Mouse (Mus musculus): ENCODE results near the gene Gucd1. TPM values are rescaled to one million over a fixed set of nuclear protein-coding genes. Genes with fewer than 3 reads are reported as not detected.

Gene Gucd1
- total RNA-seq, 2 experiments from 2014 or later, result 21.6 to 22.0 TPM

DNA sequence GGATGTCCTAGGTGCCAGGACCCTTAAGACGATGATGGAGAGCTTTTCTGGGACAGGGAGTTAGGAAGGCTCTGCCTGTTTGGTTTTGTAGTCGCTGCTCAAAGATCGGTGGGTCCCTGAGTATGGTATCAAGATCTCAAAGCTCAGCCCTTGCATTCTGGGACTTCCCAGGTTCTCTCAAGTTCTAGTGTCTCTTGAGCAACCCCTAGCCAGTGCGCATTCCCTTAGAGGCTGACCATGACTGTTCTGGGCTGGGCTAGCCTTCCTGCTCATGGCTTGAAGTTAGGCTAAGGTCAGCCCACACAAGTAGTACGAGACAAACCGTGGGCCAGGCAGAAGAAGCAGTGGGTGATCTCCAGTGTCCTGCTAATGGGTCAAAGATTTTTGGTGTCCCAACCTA, 199.6 kb downstream of the Gucd1 start:
- DNase-seq (ENCODE audit: extremely low spot score in 1 of 2, low spot score in 2 of 2), result no peak
- intact Hi-C loops (cut with DNase I), result loop anchor here (5.0 kb wide), 1 partner anchor 119 kb away; no protein-coding TSS in a partner anchor

DNA sequence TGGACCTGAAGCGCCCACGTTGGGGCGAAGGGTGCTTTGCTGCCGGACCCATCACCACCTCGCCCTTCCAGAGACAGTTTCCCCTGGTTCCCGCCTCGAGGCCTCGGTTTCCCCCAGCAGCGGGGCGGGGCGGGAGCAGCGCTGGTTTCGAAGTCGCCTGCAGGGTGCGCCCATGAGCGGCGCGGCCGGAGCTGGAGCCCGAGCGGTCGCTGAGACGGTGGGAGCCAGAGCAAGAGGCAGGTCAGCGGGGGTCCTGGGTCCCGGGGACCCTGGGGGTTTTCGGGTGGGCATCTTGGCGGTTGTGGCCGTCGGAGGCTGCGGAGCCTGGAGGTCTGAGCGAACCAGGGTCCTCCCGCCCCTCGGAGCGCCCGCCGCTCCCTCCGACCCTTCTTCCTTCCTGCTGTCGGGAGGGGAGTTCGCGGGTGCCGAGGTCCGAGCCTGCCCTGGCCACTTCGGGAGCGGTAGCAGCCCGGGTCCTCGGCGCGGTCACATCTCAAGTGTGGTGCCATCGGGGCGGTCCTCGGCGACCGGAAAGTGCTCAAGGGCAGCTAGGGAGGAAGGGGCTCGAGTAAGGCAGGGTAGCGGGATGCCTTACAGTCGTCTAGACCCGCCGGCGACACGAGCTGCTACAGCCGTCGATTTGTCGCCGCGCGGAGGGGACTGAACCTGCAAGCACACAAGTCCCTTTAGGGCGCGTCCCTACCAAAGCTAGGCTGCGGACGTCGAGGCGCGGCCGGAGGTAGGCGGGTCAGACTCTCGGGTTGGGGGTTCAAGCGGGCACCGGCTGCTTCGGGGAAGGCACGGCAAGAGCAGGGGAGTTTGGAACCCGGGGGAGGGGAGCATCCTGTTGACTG, 200.6 kb downstream of the Gucd1 start:
- intact Hi-C loops (cut with DNase I), result loop anchor here (5.0 kb wide), 1 partner anchor 120 kb away; no protein-coding TSS in a partner anchor
- peak in 1 of 2 experiments; percentile 81 for DNase-seq (ENCODE audit: extremely low spot score in 1 of 2, low spot score in 2 of 2)

DNA sequence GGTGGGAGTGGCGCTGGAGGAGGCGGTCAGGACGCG, 201.1 kb downstream of the Gucd1 start, which contains the start of gene Adora2a:
Gene Adora2a (plus strand): TSS at position 6 of the 36 bp plus-strand sequence.
- intact Hi-C loops (cut with DNase I), result loop anchor here (5.0 kb wide), 1 partner anchor 121 kb away; no protein-coding TSS in a partner anchor
- DNase-seq (ENCODE audit: extremely low spot score in 1 of 2, low spot score in 2 of 2), result no peak

DNA sequence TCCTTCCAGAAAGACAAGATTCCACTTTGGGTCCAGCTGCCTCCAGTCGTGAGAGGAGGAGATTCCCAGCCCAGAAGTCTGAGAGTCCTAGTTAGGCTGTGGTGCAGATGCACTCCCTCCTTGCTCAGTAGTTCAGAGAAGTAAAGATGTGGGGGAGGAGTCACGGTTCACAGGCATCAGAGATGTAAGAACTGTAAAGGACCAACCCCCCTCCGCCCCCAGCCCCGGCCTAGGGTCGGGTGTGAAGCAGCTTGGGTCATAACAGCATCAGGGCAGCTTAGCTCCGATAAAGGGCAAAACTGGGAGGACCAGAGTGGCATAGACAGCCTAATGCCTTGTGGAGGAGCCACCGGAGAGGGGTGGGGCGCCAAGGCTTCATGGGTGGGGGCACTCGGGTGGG, 201.3 kb downstream of the Gucd1 start:
- intact Hi-C loops (cut with DNase I), result loop anchor here (5.0 kb wide), 1 partner anchor 121 kb away; no protein-coding TSS in a partner anchor
- DNase-seq (ENCODE audit: extremely low spot score in 1 of 2, low spot score in 2 of 2), result no peak

DNA sequence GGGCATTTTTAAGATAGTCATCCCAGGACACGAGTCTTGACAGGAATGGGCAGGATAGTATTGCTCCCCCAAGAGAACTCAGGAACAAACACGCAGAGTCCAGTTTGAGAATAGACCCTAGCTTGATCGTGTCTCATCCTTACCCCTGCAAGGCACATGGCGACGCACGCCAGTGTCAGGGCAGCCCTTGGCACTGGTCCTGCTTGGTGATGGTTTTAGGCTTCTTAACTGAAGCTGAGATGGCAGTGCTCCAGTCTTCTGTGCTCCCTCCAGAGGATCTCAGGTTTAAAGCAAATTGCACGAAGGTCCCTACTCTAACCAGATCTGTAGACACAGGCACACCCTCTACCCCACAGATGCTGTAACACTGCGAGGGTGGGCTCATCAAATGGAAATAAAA, 202.0 kb downstream of the Gucd1 start:
- intact Hi-C loops (cut with DNase I), result loop anchor here (5.0 kb wide), 1 partner anchor 122 kb away; no protein-coding TSS in a partner anchor
- DNase-seq (ENCODE audit: extremely low spot score in 1 of 2, low spot score in 2 of 2), result peak in 1 of 2 experiments; percentile 45

DNA sequence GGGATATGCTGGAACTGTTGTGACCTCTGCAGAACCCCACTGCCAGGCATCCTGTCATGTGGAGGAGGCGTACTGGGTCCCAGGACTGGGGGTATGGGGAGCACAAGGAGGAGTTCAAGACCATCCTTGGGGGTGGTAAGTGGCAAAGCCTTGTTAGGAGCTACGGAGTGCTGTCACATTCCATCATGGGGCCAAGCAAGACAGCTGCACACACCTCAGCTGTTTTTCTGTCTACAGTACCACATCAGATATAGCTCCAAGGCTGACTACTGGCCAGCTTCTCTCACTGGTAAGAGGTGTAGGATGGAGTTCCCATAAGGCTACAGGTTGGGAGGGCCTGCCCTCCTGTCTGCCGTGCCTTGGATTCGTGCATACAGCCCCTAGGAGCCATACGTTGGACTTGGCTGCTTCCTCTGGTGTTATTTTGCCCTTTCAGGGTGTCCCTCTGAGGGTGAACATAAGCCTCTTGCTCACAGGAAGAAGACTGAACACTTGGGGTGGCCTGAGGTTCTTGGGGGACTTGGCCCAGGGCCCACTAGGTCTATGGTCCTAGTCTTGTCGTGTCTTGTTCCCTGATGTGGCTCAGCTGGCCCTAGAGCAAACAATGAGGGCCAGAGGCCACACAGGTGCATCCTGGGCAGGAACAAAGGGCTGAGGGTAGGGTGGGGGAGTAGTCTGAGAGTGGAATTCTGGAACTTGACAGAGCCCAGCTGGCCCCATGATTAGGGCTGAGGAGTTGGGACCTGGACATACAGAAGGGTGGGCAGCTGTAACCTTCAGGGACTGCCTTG, 203.4 kb downstream of the Gucd1 start:
- peak in 1 of 2 experiments; percentile 74 for DNase-seq (ENCODE audit: extremely low spot score in 1 of 2, low spot score in 2 of 2)
- intact Hi-C loops (cut with DNase I), result no loop called here

DNA sequence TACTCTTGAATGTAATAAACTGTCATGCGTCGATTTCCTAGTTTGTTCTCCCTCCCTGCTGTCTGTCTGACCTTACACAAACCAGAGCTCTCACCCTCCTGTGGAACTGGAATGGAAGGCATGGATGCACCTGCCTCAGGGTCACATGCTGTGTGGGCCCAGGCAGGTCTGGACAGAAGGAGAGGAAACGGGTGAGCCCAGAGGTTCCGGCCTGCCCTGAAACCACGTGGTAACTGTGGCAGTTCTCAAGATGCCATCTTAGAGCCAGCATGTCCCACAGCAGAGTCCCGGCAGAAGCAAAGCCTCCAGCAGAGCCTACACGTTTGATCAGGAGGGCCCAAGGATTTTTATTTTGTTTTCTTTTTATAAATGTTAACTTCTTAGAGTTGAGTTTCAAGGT, 205.4 kb downstream of the Gucd1 start:
- no peak for DNase-seq (ENCODE audit: extremely low spot score in 1 of 2, low spot score in 2 of 2)
- intact Hi-C loops (cut with DNase I), result no loop called here

DNA sequence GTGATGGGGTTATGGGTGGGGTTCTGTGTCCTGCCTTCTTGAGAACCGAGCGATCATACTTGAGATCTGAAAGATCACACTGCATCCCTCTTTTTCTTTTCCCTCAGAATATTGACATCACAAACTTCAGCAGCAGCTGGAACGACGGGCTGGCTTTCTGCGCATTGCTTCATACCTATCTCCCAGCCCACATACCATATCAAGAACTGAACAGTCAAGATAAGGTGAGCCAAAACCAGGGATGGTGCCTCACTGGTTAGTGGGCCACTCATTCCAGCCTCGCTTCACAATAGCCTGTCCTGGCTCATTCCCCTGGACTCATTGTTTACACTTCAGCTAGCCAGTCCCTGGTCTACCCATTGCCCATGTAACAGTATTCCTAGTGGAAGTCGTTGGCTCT, 210.6 kb downstream of the Gucd1 start:
- DNase-seq (ENCODE audit: extremely low spot score in 1 of 2, low spot score in 2 of 2), result no peak
- intact Hi-C loops (cut with DNase I), result no loop called here

DNA sequence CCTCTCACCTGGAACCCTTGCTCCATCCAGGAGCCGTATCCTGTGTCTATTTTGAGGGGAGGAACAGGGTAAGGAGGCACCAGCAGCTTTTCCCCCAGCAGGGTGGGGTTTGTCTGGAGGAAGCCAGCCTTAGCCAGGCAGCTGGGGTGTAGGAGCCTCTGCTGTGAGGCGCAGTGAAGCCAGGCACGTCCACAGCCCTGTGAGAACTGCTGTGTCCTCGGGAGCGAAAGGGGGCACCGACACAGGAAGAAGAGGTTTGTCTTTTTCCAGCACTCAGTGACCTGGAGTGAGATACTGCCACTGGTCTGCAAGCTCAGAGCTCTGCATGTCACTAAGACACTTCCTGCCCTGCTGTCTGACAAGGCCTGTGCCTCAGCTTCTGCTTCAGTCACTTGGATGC, 213.4 kb downstream of the Gucd1 start:
- peak in 1 of 2 experiments; percentile 69 for DNase-seq (ENCODE audit: extremely low spot score in 1 of 2, low spot score in 2 of 2)
- intact Hi-C loops (cut with DNase I), result no loop called here

DNA sequence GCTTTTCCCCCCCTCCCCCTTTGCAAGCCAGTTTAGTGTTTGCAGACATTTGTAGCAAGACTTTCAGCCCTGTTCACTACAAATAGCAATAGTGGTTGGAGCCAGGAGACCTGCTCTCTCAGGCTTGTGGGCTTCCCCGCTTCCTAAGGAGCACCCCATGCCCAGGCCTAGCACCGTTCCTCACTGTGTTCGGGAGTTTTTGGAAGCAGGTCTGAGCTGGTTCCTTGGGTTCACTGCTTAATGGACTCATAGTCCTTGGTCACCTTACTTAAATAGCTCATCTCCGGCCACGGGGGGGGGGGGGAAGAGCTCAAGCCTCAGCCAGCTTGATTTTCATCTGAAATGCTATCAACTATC, 213.7 kb downstream of the Gucd1 start:
- no peak for DNase-seq (ENCODE audit: extremely low spot score in 1 of 2, low spot score in 2 of 2)
- intact Hi-C loops (cut with DNase I), result no loop called here

DNA sequence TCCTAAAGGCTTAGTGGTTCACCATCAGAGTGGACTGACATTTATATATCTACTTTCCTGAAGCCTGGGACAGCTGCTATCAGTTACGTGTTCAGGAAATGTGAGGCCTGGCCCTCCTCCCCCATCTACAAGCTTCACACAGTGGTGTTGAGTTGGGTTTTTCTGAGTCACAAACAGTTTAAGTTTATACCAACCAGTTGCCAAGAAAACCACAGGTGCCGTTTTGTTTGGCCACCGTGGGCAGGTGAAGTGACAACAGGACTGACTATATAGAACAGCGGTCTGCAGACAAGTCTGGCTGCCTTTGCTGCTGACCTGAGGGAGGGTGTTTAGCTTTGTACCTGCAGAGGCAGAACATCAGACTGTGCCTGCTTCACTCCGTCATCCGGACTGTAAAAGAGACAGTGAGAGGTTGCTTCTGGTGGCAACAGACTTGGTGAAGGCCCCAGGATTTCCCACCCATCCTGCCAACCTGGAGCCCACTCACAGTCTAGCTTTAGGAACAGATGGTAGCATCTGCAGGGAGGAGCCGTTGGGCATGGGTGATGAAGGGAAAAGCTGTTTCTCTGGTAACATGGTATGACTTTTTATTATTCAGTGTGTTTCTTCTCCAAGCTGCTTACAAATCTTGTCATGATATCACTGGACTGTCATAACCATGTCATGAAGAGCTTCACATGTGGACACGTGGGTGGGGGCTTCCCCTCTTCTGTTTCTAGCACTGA, 214.3 kb downstream of the Gucd1 start:
- intact Hi-C loops (cut with DNase I), result no loop called here
- peak; percentile 51 to 61 for DNase-seq (ENCODE audit: extremely low spot score in 1 of 2, low spot score in 2 of 2)

DNA sequence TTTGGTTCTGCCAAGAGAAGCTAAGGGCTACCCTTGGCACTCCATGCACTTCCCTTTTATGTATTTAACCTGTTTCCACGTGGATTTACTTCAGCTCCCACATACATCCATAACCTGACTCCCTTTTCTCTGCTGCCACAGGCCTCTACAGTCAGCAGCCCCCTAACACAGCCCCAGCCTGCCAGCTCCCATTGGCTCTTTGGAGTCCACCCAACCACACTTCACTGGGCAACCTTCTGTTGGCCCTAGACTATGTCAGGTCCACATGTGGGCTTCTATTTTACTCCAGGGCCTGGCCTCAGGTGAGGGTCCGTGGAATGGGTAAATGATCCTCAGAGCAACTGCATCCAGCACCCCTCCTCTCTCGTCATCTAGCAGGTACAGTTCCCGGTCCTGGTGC, 215.2 kb downstream of the Gucd1 start:
- intact Hi-C loops (cut with DNase I), result no loop called here
- no peak for DNase-seq (ENCODE audit: extremely low spot score in 1 of 2, low spot score in 2 of 2)

DNA sequence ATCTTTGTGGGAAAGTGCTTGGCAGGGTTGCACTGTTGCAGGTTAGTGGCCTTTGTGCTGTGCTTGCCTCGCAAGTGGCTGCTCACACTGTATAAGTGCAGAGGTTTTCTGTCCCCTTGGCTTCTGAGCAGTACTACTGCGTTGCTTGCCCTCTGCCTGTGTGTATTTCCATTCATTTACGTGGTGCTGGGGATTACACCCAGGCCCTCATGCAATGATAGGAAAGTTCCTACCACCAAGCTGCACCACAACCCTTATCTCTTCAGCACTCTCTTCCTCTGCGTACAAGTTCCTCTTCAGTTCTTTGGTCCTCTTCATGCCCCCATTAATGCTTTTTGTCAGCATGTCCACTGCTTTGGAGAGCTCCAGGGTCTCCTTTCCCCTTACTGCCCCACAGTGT, 215.8 kb downstream of the Gucd1 start:
- intact Hi-C loops (cut with DNase I), result no loop called here
- DNase-seq (ENCODE audit: extremely low spot score in 1 of 2, low spot score in 2 of 2), result no peak

DNA sequence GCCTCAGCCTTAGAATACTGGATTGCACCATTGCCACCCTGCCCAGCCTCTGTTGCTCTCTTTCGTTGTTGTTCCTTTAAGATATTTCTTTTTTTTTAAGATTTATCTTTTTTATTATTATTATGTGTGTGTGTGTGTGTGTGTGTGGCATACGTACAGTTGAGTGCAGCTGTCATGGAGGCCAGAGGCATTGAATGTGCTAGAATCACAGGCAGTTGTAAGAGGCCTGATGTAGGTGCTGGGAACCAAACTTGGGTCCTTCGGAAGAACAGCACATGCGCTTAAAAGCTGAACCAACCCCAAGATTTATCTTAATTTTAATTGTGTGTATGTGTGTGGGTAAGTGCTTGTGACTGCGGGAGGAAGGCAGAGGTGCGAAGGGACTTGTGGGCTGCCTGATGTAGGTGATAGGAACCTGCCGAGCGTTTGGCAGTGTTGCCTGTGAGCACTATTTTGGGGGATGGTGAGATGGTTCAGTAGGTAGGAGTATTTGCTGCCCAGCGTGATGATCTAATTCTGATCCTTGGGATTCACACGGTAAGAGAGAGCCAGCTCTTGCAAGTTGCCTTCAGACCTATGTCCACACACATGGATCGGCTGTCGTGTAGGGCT, 216.5 kb downstream of the Gucd1 start:
- intact Hi-C loops (cut with DNase I), result no loop called here

More for the DNA sequence above, 216.5 kb downstream of the Gucd1 start:
- no peak for DNase-seq (ENCODE audit: extremely low spot score in 1 of 2, low spot score in 2 of 2)

Other genes starting within 250 kb of the Gucd1 start
- gene Adora2a, start 201.1 kb downstream of the Gucd1 start, total RNA-seq (2021), result 10 to 100 TPM in 1 of 2 experiments, 1 to 10 TPM in 1; 7.9 to 22.1 TPM
- gene Upb1, start 116.9 kb downstream of the Gucd1 start, total RNA-seq (2021), result under 1 TPM; 0.32 to 0.51 TPM
- gene Snrpd3, start 421 bp downstream of the Gucd1 start, total RNA-seq (2021), result 100 to 1,000 TPM in 1 of 2 experiments, 10 to 100 TPM in 1; 96.2 to 103 TPM
- gene Lrrc75b, start 42.4 kb upstream of the Gucd1 start, total RNA-seq (2021), result 10 to 100 TPM; 21.3 to 27.5 TPM
- 1 to 10 TPM; 1.5 to 4.1 TPM for gene Ggt1, start 43.6 kb upstream of the Gucd1 start, total RNA-seq (2021)
- 1 to 10 TPM; 2.6 to 3.3 TPM for gene Ggt5, start 71.4 kb upstream of the Gucd1 start, total RNA-seq (2021)
- 1 to 10 TPM; 3.5 to 3.8 TPM for gene Susd2, start 126.0 kb upstream of the Gucd1 start, total RNA-seq (2021)
- gene Cabin1, start 246.4 kb upstream of the Gucd1 start, total RNA-seq (2021), result 10 to 100 TPM; 83.7 to 84.3 TPM

Measured in left cerebral cortex, postnatal 10 days (tissue).